Mouse (Mus musculus) forebrain, postnatal 0 days (tissue): Measurements from ENCODE around the gene Ubac1. TPM values are rescaled to one million over a fixed set of nuclear protein-coding genes. Genes with fewer than 3 reads are reported as not detected.

Experiments used
- ATAC-seq: fragments of 200-750 bp; cut with Nextera tagmentation; 2 replicates; pipeline ENCODE4 v1.8.0; 2017; ENCODE audit warnings: mild to moderate bottlenecking, moderate library complexity
- DNase-seq: peaks from one replicate; pipeline ENCODE4 v3.0.0-alpha.2; 2015
- H3K27ac ChIP-seq: fragments of 300-500 bp; sonication (generic); 2 replicates; pipeline ENCODE4 v1.5.1; 2014; ENCODE audit warnings: low read depth, mild to moderate bottlenecking, antibody characterized with exemption, low read length, moderate library complexity, mixed read lengths
- H3K27me3 ChIP-seq: fragments of 300-500 bp; sonication (generic); 2 replicates; pipeline ENCODE4 v1.6.1; 2014; ENCODE audit warnings: mild to moderate bottlenecking, low read length, mixed read lengths; ENCODE audit not compliant: insufficient read depth
- H3K36me3 ChIP-seq: fragments of 300-500 bp; sonication (generic); 2 replicates; pipeline ENCODE4 v1.6.1; 2014; ENCODE audit warnings: mild to moderate bottlenecking, moderate library complexity; ENCODE audit not compliant: insufficient read depth
- H3K4me1 ChIP-seq: fragments of 300-500 bp; sonication (generic); 2 replicates; pipeline ENCODE4 v1.6.1; 2014; ENCODE audit warnings: antibody characterized with exemption; ENCODE audit not compliant: insufficient read depth
- H3K4me2 ChIP-seq: fragments of 300-500 bp; sonication (generic); 2 replicates; pipeline ENCODE4 v1.6.1; 2014; ENCODE audit warnings: low read depth, mild to moderate bottlenecking, moderate library complexity
- H3K4me3 ChIP-seq: fragments of 300-500 bp; sonication (generic); 2 replicates; pipeline ENCODE4 v1.5.1; 2014; ENCODE audit warnings: low read depth, low read length, mixed read lengths
- H3K9ac ChIP-seq: fragments of 300-500 bp; sonication (generic); 2 replicates; pipeline ENCODE4 v1.6.1; 2014; ENCODE audit warnings: mild to moderate bottlenecking
- H3K9me3 ChIP-seq: fragments of 300-500 bp; sonication (generic); 2 replicates; pipeline ENCODE4 v1.6.1; 2016; ENCODE audit warnings: low read length
- CTCF ChIP-seq: sonication (generic); IDR thresholded peaks from 2 replicates; pipeline ENCODE4 v1.5.1; 2016; ENCODE audit warnings: antibody characterized with exemption, control low read depth, low read depth
- WGBS: fragments of 180-500 bp; shearing (Covaris S2); extraction: QIAGEN DNeasy Blood & Tissue Kit; methylation state at CpG from one replicate; pipeline ENCODE4 v1.1.7; 2014; 5-methylcytosine and 5-hydroxymethylcytosine counted together
- polyA plus RNA-seq: library from polyadenylated mRNA; unstranded; fragments of >200 nt; fragmentation: Nextera tagmentation; extraction: Ambion mirVana; gene quantifications from 2 replicates; pipeline ENCODE4 v1.2.1, GENCODE M21; 2015
- total RNA-seq: library from RNA; depleted of rRNA; stranded (reverse); fragments of >200 nt; gene quantifications from 2 replicates; pipeline ENCODE4 v1.2.3, GENCODE M21; 2014

Gene Ubac1
- total and polyA plus RNA-seq, 2 experiments from 2014 or later = 121 to 150 TPM

- DNase-seq (no peak), ATAC-seq (no peak)
- H3K4me2 ChIP-seq = no peak overlapping the region
- H3K27me3 ChIP-seq = no peaks in the 10 kb centered on the region
- H3K4me3 ChIP-seq = no peak overlapping the region
- no peak overlapping the region for H3K9ac ChIP-seq
- 0 out of 2 replicates have a peak, but pooled peaks cover 7% of the 10 kb centered on the region for H3K4me1 ChIP-seq
- WGBS = 86% methylated on average over 6 of the region's 6 CpGs
- H3K9me3 ChIP-seq = no peaks in the 10 kb centered on the region
- no peak overlapping the region for H3K27ac ChIP-seq
- TF ChIP-seq CTCF = no peak
- H3K36me3 ChIP-seq = no peaks in the 10 kb centered on the region
Observed at GRCm38 (mm10) chr2:25987817-25988216, 33.7 kb downstream of the Ubac1 start.

GRCm38 (mm10) chr2:25986601-25987000 is 34.9 kb downstream of the Ubac1 start:
- Histone ChIP-seq H3K4me2 (no peak overlapping the region), H3K9ac (no peak overlapping the region), H3K27me3 (no peaks in the 10 kb centered on the region), H3K9me3 (no peaks in the 10 kb centered on the region), H3K4me3 (no peak overlapping the region), H3K36me3 (no peaks in the 10 kb centered on the region), H3K27ac (no peak overlapping the region), H3K4me1 (peaks cover 8% of the 10 kb centered on the region; the same call in 1 of the 2 replicates)
- no peak for TF ChIP-seq CTCF
- 58% methylated on average over 5 of the region's 5 CpGs for WGBS
- DNase-seq (no peak), ATAC-seq (no peak)

- ATAC-seq = peak; percentile 94
- Histone ChIP-seq H3K9me3 (no peaks in the 10 kb centered on the region), H3K27me3 (no peaks in the 10 kb centered on the region), H3K4me3 (peak within 1 kb of the TSS; percentile 92), H3K27ac (peak within 1 kb of the TSS; percentile 93), H3K36me3 (no peaks in the 10 kb centered on the region), H3K4me2 (peak within 1 kb of the TSS; percentile 79), H3K4me1 (peaks cover 39% of the 10 kb centered on the region), H3K9ac (peak within 1 kb of the TSS; percentile 95)
- TF ChIP-seq CTCF = no peak
- peak; percentile 98 for DNase-seq
- 2% methylated on average over 47 of the region's 64 CpGs for WGBS
Observed at GRCm38 (mm10) chr2:25983159-25983907, 38.2 kb downstream of the Ubac1 start, which contains the start of gene Camsap1. Camsap1 (minus strand) TSS chr2:25983282.

- H3K4me1 ChIP-seq = peaks cover 39% of the 10 kb centered on the region
- peak overlapping the region; percentile 95 for H3K9ac ChIP-seq
- ATAC-seq (peak; percentile 6), DNase-seq (peak; percentile 41)
- H3K36me3 ChIP-seq = no peaks in the 10 kb centered on the region
- H3K4me2 ChIP-seq = peak overlapping the region; percentile 79
- TF ChIP-seq CTCF = no peak
- no peaks in the 10 kb centered on the region for H3K27me3 ChIP-seq
- H3K4me3 ChIP-seq = peak overlapping the region; percentile 92
- H3K27ac ChIP-seq = peak overlapping the region; percentile 93
- under 1% methylated on average over 70 of the region's 76 CpGs for WGBS
- no peaks in the 10 kb centered on the region for H3K9me3 ChIP-seq
Observed at GRCm38 (mm10) chr2:25982426-25983091, 39.0 kb downstream of the Ubac1 start.

GRCm38 (mm10) chr2:25982052-25982425 is 39.5 kb downstream of the Ubac1 start:
- H3K36me3 ChIP-seq = no peaks in the 10 kb centered on the region
- H3K9me3 ChIP-seq = no peaks in the 10 kb centered on the region
- no peak for TF ChIP-seq CTCF
- DNase-seq (peak; percentile 43), ATAC-seq (no peak)
- H3K27me3 ChIP-seq = no peaks in the 10 kb centered on the region
- H3K27ac ChIP-seq = peak overlapping the region; percentile 93
- 4% methylated on average over 16 of the region's 16 CpGs for WGBS
- peak overlapping the region; percentile 92 for H3K4me3 ChIP-seq
- H3K4me2 ChIP-seq = peak overlapping the region; percentile 79
- H3K4me1 ChIP-seq = peaks cover 39% of the 10 kb centered on the region
- H3K9ac ChIP-seq = peak overlapping the region; percentile 95

- Histone ChIP-seq H3K27me3 (no peaks in the 10 kb centered on the region), H3K36me3 (no peaks in the 10 kb centered on the region), H3K4me1 (peaks cover 33% of the 10 kb centered on the region), H3K27ac (no peak overlapping the region), H3K4me3 (no peak overlapping the region), H3K4me2 (no peak overlapping the region), H3K9ac (no peak overlapping the region), H3K9me3 (no peaks in the 10 kb centered on the region)
- no peak for TF ChIP-seq CTCF
- 83% methylated on average over 4 of the region's 4 CpGs for WGBS
- ATAC-seq (no peak), DNase-seq (no peak)
Observed at GRCm38 (mm10) chr2:25978997-25979396, 42.5 kb downstream of the Ubac1 start.
